Mouse (Mus musculus) Muller cell, postnatal 12 days (primary cell): ENCODE measurements at regions not wholly inside any gene's neighbourhood (a gene's known extent, or its start where the extent isn't known, plus 50 kb on each side); places are given as distances from the start of the nearest gene placed in this dataset.
A peak's percentile ranks its signal among the peaks of the same experiment; 100 is the strongest.

ENCODE experiments used
- DNase-seq: peaks from one replicate; pipeline ENCODE4 v3.0.0-alpha.2; 2015; ENCODE audit errors: inconsistent ontology term

- DNase-seq: no peak
Measured at GRCm38 (mm10) chr5:133712652-133713051, 386.9 kb upstream of the Castor2 start.

GRCm38 (mm10) chr5:133708881-133709280, 390.6 kb upstream of the Castor2 start:
- DNase-seq: no peak

GRCm38 (mm10) chr5:133686206-133686605, 413.3 kb upstream of the Castor2 start:
- DNase-seq: no peak

GRCm38 (mm10) chr5:133683021-133683420, 416.5 kb upstream of the Castor2 start:
- DNase-seq: no peak

- DNase-seq: peak; percentile 52
Measured at GRCm38 (mm10) chr5:133676791-133677450, 422.6 kb upstream of the Castor2 start.

- no peak for DNase-seq
Measured at GRCm38 (mm10) chr5:133675636-133676035, 423.9 kb upstream of the Castor2 start.

- DNase-seq: no peak
Measured at GRCm38 (mm10) chr5:133666473-133666872, 433.0 kb upstream of the Castor2 start.

- DNase-seq: no peak
Measured at GRCm38 (mm10) chr5:133662474-133663256, 436.8 kb upstream of the Castor2 start.

- DNase-seq: no peak
Measured at GRCm38 (mm10) chr5:133660351-133660750, 439.2 kb upstream of the Castor2 start.

GRCm38 (mm10) chr5:133656837-133657236, 442.7 kb upstream of the Castor2 start:
- peak; percentile 51 for DNase-seq

GRCm38 (mm10) chr5:133653431-133653830, 446.1 kb upstream of the Castor2 start:
- DNase-seq: no peak

- no peak for DNase-seq
Measured at GRCm38 (mm10) chr5:133650246-133650645, 449.3 kb upstream of the Castor2 start.

- DNase-seq: peak; percentile 83
Measured at GRCm38 (mm10) chr5:133645696-133646195, 453.8 kb upstream of the Castor2 start.

GRCm38 (mm10) chr5:133643326-133643725, 456.2 kb upstream of the Castor2 start:
- DNase-seq: no peak

- peak; percentile 65 for DNase-seq
Measured at GRCm38 (mm10) chr5:133634481-133634880, 465.0 kb upstream of the Castor2 start.

GRCm38 (mm10) chr5:133631812-133632211, 467.7 kb upstream of the Castor2 start:
- no peak for DNase-seq

GRCm38 (mm10) chr5:133619347-133619746, 480.2 kb upstream of the Castor2 start:
- DNase-seq: peak; percentile 54

GRCm38 (mm10) chr5:133601241-133601739, 498.2 kb upstream of the Castor2 start:
- DNase-seq: no peak

- no peak for DNase-seq
Measured at GRCm38 (mm10) chr5:133600630-133601029, 498.9 kb upstream of the Castor2 start.

GRCm38 (mm10) chr5:133598105-133598504, 501.4 kb upstream of the Castor2 start:
- no peak for DNase-seq

GRCm38 (mm10) chr5:133586492-133586891, 513.0 kb upstream of the Castor2 start:
- no peak for DNase-seq

- peak; percentile 37 for DNase-seq
Measured at GRCm38 (mm10) chr5:133585181-133585580, 514.3 kb upstream of the Castor2 start.

GRCm38 (mm10) chr5:133576595-133576994, 522.9 kb upstream of the Castor2 start:
- no peak for DNase-seq
